Mouse (Mus musculus) kidney, postnatal 25 days (tissue): ENCODE results near the gene Zmynd11.

Experiments used
- DNase-seq, 2 experiments: peaks; one replicate each; pipeline ENCODE4 v3.0.0; 2021; ENCODE audit warnings: mixed read lengths in 2 of 2

Gene Zmynd11

DNA sequence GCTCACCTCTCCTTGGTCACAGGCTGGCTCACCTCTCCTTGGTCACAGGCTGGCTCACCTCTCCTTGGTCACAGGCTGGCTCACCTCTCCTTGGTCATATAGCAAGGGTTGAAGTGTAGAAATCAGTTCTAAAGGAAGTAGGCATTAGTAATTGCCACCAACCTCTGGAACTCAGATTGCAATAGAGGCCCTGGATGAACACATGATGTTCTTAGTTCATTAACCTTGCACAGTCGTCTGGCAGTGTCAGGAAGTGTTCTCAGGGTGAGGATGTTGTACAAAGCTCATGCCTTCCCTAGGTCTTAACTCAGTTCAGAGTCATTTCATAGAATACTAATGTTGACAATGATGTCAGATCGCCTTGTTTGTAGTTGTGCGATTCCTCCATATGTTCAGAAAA, 112.1 kb downstream of the Zmynd11 start:
- no peak for DNase-seq

DNA sequence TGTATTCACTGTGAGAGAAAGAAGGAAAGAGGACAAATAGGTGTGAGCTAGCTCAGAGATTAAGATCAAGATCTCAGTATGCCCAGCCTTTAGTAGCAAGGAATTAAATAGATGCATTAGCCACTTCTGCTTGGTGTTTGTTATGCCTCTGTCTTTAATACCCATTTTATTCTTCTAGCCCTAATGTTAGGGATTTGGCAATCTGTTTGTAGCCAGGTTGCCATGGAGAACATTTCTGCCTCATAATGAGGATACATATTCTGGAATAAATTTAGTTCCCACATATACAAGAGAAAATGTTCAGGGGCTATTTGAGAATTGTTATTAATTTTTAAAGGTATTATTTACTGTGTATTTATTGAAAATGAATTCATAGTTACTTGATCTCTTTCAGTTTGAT, 114.5 kb downstream of the Zmynd11 start:
- DNase-seq, result no peak

DNA sequence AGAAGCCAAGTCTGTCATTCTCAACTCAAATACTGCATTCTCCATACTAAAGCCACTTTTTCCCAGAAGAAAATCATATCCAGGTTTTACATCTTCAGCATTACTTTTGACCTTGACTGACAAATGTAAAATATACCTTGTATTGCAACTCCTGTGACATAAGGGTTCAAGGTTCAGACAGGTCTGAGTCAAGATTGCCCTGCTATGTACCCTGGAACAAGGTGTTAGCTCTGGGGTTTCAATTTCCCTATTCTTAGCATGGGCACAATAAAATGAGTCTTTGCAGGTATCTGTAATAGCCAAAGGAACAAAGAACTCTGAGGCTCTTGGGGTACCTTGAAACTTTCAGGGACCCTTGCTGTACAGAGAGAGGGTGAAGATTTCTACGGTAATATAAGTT, 115.2 kb downstream of the Zmynd11 start:
- no peak for DNase-seq

DNA sequence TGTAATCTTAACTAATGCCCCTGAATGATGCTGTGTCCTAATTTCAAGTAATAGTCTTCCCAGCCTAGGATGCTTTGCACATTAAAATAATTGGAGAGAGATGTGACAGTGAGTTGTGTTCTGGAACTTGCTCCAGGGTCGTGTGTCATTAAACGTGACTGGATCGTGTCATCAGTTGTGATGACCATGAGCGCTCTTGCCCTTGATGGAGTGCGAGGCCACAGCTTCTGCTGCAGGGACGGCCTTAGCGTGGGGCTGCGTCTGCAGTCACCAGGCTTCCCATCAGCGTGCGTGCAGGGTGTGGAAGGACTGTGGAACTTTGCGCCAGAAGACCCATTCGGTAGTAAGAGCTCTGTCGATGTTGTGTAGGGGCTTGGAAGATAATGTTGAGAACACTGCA, 116.4 kb downstream of the Zmynd11 start:
- no peak for DNase-seq

DNA sequence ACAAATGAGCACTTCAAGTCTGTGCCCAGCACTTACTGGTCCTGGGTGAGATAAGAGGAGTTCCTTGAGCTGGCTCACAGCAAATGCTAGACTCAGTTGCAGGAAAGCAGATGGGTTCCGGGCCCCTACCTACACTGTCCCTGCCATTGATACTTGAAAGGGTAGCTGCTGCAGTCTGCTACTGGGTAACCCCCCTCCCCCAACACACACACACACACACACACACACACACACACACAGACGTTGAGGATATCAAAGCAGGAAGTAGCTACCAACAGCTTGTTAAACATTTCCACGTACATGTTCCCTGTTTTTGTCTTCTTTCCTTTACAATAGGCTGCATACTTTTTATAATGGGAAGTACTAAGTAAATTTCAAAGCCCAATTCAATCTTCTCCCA, 127.2 kb downstream of the Zmynd11 start:
- no peak for DNase-seq

DNA sequence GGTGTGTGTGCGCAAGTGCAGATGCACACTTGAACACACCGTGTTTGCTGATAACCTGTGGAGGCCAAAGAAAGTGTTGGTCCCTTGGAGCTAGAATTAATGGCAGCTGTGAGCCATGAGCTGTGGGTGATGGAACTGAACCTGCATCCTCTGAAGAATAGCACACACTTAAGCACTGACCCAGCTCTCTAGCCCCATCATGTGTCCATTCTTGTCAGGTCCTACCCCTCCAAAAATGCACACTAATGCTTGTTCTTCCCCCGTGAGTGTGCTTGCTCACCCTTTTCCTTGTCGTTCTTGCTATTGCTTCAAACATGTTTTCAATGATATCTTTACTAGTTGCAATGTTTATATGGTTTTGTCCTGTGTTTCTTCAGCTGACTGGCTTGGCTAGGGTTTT, 128.6 kb downstream of the Zmynd11 start:
- peak in 1 of 2 experiments; percentile 51 for DNase-seq

DNA sequence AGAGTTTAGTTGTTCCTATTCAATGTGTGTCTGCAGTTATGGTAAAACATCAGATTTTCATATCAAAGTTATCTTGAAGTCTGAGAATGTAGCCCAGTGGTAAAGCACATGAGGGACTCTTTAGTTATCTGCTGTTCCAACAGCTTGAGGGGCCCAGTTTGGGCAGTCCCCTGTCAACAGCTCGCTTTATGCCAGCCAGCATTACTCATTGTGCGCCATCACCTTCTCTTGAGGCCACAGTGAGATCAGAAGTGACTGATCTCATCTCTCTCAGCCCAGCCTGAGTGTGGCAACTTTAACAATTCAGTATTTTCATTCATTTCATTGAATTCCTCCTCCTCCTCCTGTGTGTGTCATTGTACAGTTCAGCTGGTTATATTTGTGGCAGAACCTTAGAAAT, 129.2 kb downstream of the Zmynd11 start:
- no peak for DNase-seq
